Mouse (Mus musculus): Measurements from ENCODE around the gene Serpine2. TPM values are rescaled to one million over a fixed set of nuclear protein-coding genes. Genes with fewer than 3 reads are reported as not detected.

The Serpine2 gene
- polyA plus RNA-seq, 1 experiment from 2014 or later, result 382 TPM

GRCm38 (mm10) chr1:79856756-79857155, 4.2 kb downstream of the Serpine2 start:
- H3K4me2 ChIP-seq, result peak overlapping the region; percentile 94
- H3K4me1 ChIP-seq, result peaks cover 44% of the 10 kb centered on the region
- H3K36me3 ChIP-seq, result no peaks in the 10 kb centered on the region
- no peak overlapping the region for H3K9ac ChIP-seq (replicated peaks)
- H3K9me3 ChIP-seq (replicated peaks), result no peaks in the 10 kb centered on the region
- ATAC-seq (ENCODE audit: low FRiP score), result no peak
- no peak overlapping the region for H3K27ac ChIP-seq (replicated peaks)
- 36% methylated on average over 4 of the region's 4 CpGs for WGBS
- no peaks in the 10 kb centered on the region for H3K27me3 ChIP-seq (replicated peaks)
- H3K4me3 ChIP-seq (replicated peaks), result peak overlapping the region; percentile 25

GRCm38 (mm10) chr1:79853527-79853926, 7.5 kb downstream of the Serpine2 start:
- H3K4me1 ChIP-seq, result peaks cover 23% of the 10 kb centered on the region
- H3K27ac ChIP-seq (replicated peaks), result no peak overlapping the region
- H3K9me3 ChIP-seq (replicated peaks), result no peaks in the 10 kb centered on the region
- H3K27me3 ChIP-seq (replicated peaks), result no peaks in the 10 kb centered on the region
- ATAC-seq (ENCODE audit: low FRiP score), result no peak
- peaks cover 5% of the 10 kb centered on the region; the same call in 1 of the 2 replicates for H3K36me3 ChIP-seq
- H3K9ac ChIP-seq (replicated peaks), result no peak overlapping the region
- 94% methylated on average over 3 of the region's 3 CpGs for WGBS
- no peak overlapping the region for H3K4me3 ChIP-seq (replicated peaks)
- H3K4me2 ChIP-seq, result no peak overlapping the region

- Histone ChIP-seq H3K27me3 (replicated peaks) (no peaks in the 10 kb centered on the region), H3K4me1 (peaks cover 13% of the 10 kb centered on the region; the same call in 1 of the 2 replicates), H3K9ac (replicated peaks) (no peak overlapping the region), H3K4me2 (no peak overlapping the region), H3K27ac (replicated peaks) (no peak overlapping the region), H3K9me3 (replicated peaks) (no peaks in the 10 kb centered on the region), H3K4me3 (replicated peaks) (no peak overlapping the region), H3K36me3 (peaks cover 7% of the 10 kb centered on the region; the same call in 1 of the 2 replicates)
- WGBS, result 91% methylated on average over 10 of the region's 10 CpGs
- no peak for ATAC-seq (ENCODE audit: low FRiP score)
Measured at GRCm38 (mm10) chr1:79850341-79850740, 10.6 kb downstream of the Serpine2 start.

GRCm38 (mm10) chr1:79848663-79849062, 12.3 kb downstream of the Serpine2 start:
- H3K27ac ChIP-seq (replicated peaks), result no peak overlapping the region
- no peaks in the 10 kb centered on the region for H3K27me3 ChIP-seq (replicated peaks)
- no peak overlapping the region for H3K4me2 ChIP-seq
- peaks cover 7% of the 10 kb centered on the region; the same call in 1 of the 2 replicates for H3K36me3 ChIP-seq
- H3K9ac ChIP-seq (replicated peaks), result no peak overlapping the region
- no peaks in the 10 kb centered on the region for H3K9me3 ChIP-seq (replicated peaks)
- no peak overlapping the region for H3K4me3 ChIP-seq (replicated peaks)
- no peak for ATAC-seq (ENCODE audit: low FRiP score)
- H3K4me1 ChIP-seq, result no peaks in the 10 kb centered on the region
- 94% methylated on average over 3 of the region's 3 CpGs for WGBS

- WGBS, result 88% methylated on average over 2 of the region's 2 CpGs
- H3K4me2 ChIP-seq, result no peak overlapping the region
Measured at GRCm38 (mm10) chr1:79846891-79847290, 14.1 kb downstream of the Serpine2 start.

GRCm38 (mm10) chr1:79832719-79833404, 28.1 kb downstream of the Serpine2 start:
- 27% methylated on average over 16 of the region's 16 CpGs for whole genome bisulfite sequencing
- H3K4me2 ChIP-seq, result peak overlapping the region; percentile 17

More at GRCm38 (mm10) chr1:79846891-79847290, 14.1 kb downstream of the Serpine2 start:
- no peaks in the 10 kb centered on the region for H3K27me3 ChIP-seq (replicated peaks)
- H3K36me3 ChIP-seq, result peaks cover 7% of the 10 kb centered on the region; the same call in 1 of the 2 replicates
- H3K9me3 ChIP-seq (replicated peaks), result no peaks in the 10 kb centered on the region
- H3K4me1 ChIP-seq, result no peaks in the 10 kb centered on the region
- H3K9ac ChIP-seq (replicated peaks), result no peak overlapping the region
- no peak overlapping the region for H3K27ac ChIP-seq (replicated peaks)
- ATAC-seq (ENCODE audit: low FRiP score), result no peak
- no peak overlapping the region for H3K4me3 ChIP-seq (replicated peaks)

GRCm38 (mm10) chr1:79823951-79824633, 36.9 kb downstream of the Serpine2 start:
- H3K36me3 ChIP-seq, result 0 out of 2 replicates have a peak, but pooled peaks cover 7% of the 10 kb centered on the region
- peak overlapping the region; percentile 7; the same call in 1 of the 2 replicates for H3K4me2 ChIP-seq
- no peaks in the 10 kb centered on the region for H3K27me3 ChIP-seq (replicated peaks)
- no peak for ATAC-seq (ENCODE audit: low FRiP score)
- no peak overlapping the region for H3K4me3 ChIP-seq (replicated peaks)
- no peak overlapping the region for H3K9ac ChIP-seq (replicated peaks)
- no peaks in the 10 kb centered on the region for H3K9me3 ChIP-seq (replicated peaks)
- peak overlapping the region; percentile 34 for H3K27ac ChIP-seq (replicated peaks)
- peaks cover 28% of the 10 kb centered on the region for H3K4me1 ChIP-seq
- WGBS, result 59% methylated on average over 14 of the region's 14 CpGs

More at GRCm38 (mm10) chr1:79832719-79833404, 28.1 kb downstream of the Serpine2 start:
- Histone ChIP-seq H3K9ac (replicated peaks) (no peak overlapping the region), H3K27me3 (replicated peaks) (no peaks in the 10 kb centered on the region), H3K36me3 (no peaks in the 10 kb centered on the region), H3K9me3 (replicated peaks) (no peaks in the 10 kb centered on the region), H3K27ac (replicated peaks) (peak overlapping the region; percentile 48; the same call in 1 of the 2 replicates), H3K4me3 (replicated peaks) (no peak overlapping the region), H3K4me1 (peaks cover 6% of the 10 kb centered on the region)
- peak; percentile 85 for ATAC-seq (ENCODE audit: low FRiP score)

GRCm38 (mm10) chr1:79822806-79823525, 38.0 kb downstream of the Serpine2 start:
- H3K27me3 ChIP-seq (replicated peaks), result no peaks in the 10 kb centered on the region
- no peak overlapping the region for H3K9ac ChIP-seq (replicated peaks)
- no peak overlapping the region for H3K4me2 ChIP-seq
- WGBS, result 76% methylated on average over 13 of the region's 13 CpGs
- H3K4me3 ChIP-seq (replicated peaks), result no peak overlapping the region
- H3K9me3 ChIP-seq (replicated peaks), result no peaks in the 10 kb centered on the region
- peak overlapping the region; percentile 18; the same call in 1 of the 2 replicates for H3K27ac ChIP-seq (replicated peaks)
- peaks cover 28% of the 10 kb centered on the region for H3K4me1 ChIP-seq
- 0 out of 2 replicates have a peak, but pooled peaks cover 7% of the 10 kb centered on the region for H3K36me3 ChIP-seq
- ATAC-seq (ENCODE audit: low FRiP score), result no peak

GRCm38 (mm10) chr1:79819296-79819879, 41.6 kb downstream of the Serpine2 start:
- Histone ChIP-seq H3K9ac (replicated peaks) (no peak overlapping the region), H3K36me3 (0 out of 2 replicates have a peak, but pooled peaks cover 7% of the 10 kb centered on the region), H3K4me3 (replicated peaks) (no peak overlapping the region), H3K27me3 (replicated peaks) (no peaks in the 10 kb centered on the region), H3K4me1 (peaks cover 16% of the 10 kb centered on the region), H3K4me2 (no peak overlapping the region), H3K27ac (replicated peaks) (no peak overlapping the region), H3K9me3 (replicated peaks) (no peaks in the 10 kb centered on the region)
- no peak for ATAC-seq (ENCODE audit: low FRiP score)
- 87% methylated on average over 11 of the region's 11 CpGs for WGBS

GRCm38 (mm10) chr1:79815446-79815845, 45.5 kb downstream of the Serpine2 start:
- Histone ChIP-seq H3K4me2 (no peak overlapping the region), H3K4me1 (no peaks in the 10 kb centered on the region), H3K27me3 (replicated peaks) (no peaks in the 10 kb centered on the region), H3K9me3 (replicated peaks) (no peaks in the 10 kb centered on the region), H3K27ac (replicated peaks) (no peak overlapping the region), H3K36me3 (0 out of 2 replicates have a peak, but pooled peaks cover 1% of the 10 kb centered on the region), H3K9ac (replicated peaks) (no peak overlapping the region), H3K4me3 (replicated peaks) (no peak overlapping the region)
- 89% methylated on average over 3 of the region's 3 CpGs for WGBS
- no peak for ATAC-seq (ENCODE audit: low FRiP score)

GRCm38 (mm10) chr1:79809447-79809846, 51.5 kb downstream of the Serpine2 start:
- Histone ChIP-seq H3K36me3 (no peaks in the 10 kb centered on the region), H3K4me1 (peaks cover 4% of the 10 kb centered on the region; the same call in 1 of the 2 replicates), H3K27me3 (replicated peaks) (no peaks in the 10 kb centered on the region), H3K27ac (replicated peaks) (no peak overlapping the region; the same call in 1 of the 2 replicates), H3K9me3 (replicated peaks) (no peaks in the 10 kb centered on the region), H3K4me2 (no peak overlapping the region), H3K4me3 (replicated peaks) (no peak overlapping the region), H3K9ac (replicated peaks) (no peak overlapping the region)
- 84% methylated on average over 3 of the region's 3 CpGs for WGBS
- no peak for ATAC-seq (ENCODE audit: low FRiP score)

Data from neural tube, embryonic 15.5 days (tissue).